Mouse (Mus musculus) neural tube, embryonic 12.5 days (tissue): ENCODE measurements around the gene Cand1. TPM values are rescaled to one million over a fixed set of nuclear protein-coding genes. Genes with fewer than 3 reads are reported as not detected.

Experiments
- ATAC-seq: fragments of 200-750 bp; cut with Nextera tagmentation; 2 replicates; pipeline ENCODE4 v1.8.0; 2017; ENCODE audit warnings: low read depth, mild to moderate bottlenecking, moderate TSS enrichment, moderate library complexity; ENCODE audit not compliant: low FRiP score
- H3K27ac ChIP-seq: fragments of 300-500 bp; sonication (generic); 2 replicates; pipeline ENCODE4 v1.5.1; 2016
- H3K27me3 ChIP-seq: fragments of 300-500 bp; sonication (generic); replicated peaks from 2 replicates; pipeline ENCODE4 v1.6.1; 2016; ENCODE audit warnings: mild to moderate bottlenecking
- H3K36me3 ChIP-seq: fragments of 300-500 bp; sonication (generic); 2 replicates; pipeline ENCODE4 v1.6.1; 2016; ENCODE audit warnings: mild to moderate bottlenecking
- H3K4me1 ChIP-seq: fragments of 300-500 bp; sonication (generic); 2 replicates; pipeline ENCODE4 v1.6.1; 2016
- H3K4me2 ChIP-seq: fragments of 300-500 bp; sonication (generic); replicated peaks from 2 replicates; pipeline ENCODE4 v1.6.1; 2016; ENCODE audit warnings: mild to moderate bottlenecking
- H3K4me3 ChIP-seq: fragments of 300-500 bp; sonication (generic); 2 replicates; pipeline ENCODE4 v1.5.1; 2016
- H3K9ac ChIP-seq: fragments of 300-500 bp; sonication (generic); 2 replicates; pipeline ENCODE4 v1.6.1; 2016; ENCODE audit warnings: mild to moderate bottlenecking
- H3K9me3 ChIP-seq: fragments of 300-500 bp; sonication (generic); 2 replicates; pipeline ENCODE4 v1.6.1; 2016; ENCODE audit warnings: mild to moderate bottlenecking
- WGBS: fragments of 180-500 bp; shearing (Covaris S2); methylation state at CpG from one replicate; pipeline ENCODE4 v1.1.7; 2016; 5-methylcytosine and 5-hydroxymethylcytosine counted together
- polyA plus RNA-seq: library from polyadenylated mRNA; unstranded; fragments of >200 nt; fragmentation: Nextera tagmentation; extraction: Ambion mirVana; gene quantifications from 2 replicates; pipeline ENCODE4 v1.2.1, GENCODE M21; 2016

Gene Cand1
- polyA plus RNA-seq, 1 experiment from 2014 or later: 113 TPM

DNA sequence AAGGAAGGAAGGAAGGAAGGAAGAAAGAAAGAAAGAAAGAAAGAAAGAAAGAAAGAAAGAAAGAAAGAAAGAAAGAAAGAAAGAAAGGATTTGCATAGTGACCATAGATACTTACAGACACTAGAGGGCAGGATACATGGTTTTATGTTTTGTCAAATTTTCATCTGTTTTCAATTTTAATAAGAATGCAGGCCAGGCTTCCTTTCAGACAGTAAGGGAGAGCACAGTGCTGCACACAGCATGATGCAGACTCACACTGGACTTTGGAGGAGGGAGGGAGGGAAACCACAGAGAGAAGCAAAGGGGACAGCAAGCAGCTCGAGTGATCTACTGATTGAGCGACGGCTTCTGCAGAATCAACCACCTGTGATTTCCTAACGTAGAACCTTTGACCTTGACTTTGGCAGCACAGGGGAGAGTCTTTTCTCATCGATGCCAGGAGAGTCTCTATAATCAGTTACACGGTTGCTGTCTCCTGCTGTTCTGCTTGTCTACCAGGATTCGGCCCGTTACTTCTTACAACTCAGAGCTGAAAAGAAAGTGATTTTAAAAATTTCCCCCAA, 78.0 kb downstream of the Cand1 start:
- Histone ChIP-seq H3K27ac (no peak overlapping the region), H3K4me1 (no peaks in the 10 kb centered on the region), H3K27me3 (no peaks in the 10 kb centered on the region), H3K4me2 (no peak overlapping the region), H3K9me3 (peaks cover 12% of the 10 kb centered on the region), H3K36me3 (no peaks in the 10 kb centered on the region), H3K4me3 (no peak overlapping the region), H3K9ac (no peak overlapping the region)
- no peak for ATAC-seq
- 66% methylated on average over 8 of the region's 8 CpGs for WGBS

DNA sequence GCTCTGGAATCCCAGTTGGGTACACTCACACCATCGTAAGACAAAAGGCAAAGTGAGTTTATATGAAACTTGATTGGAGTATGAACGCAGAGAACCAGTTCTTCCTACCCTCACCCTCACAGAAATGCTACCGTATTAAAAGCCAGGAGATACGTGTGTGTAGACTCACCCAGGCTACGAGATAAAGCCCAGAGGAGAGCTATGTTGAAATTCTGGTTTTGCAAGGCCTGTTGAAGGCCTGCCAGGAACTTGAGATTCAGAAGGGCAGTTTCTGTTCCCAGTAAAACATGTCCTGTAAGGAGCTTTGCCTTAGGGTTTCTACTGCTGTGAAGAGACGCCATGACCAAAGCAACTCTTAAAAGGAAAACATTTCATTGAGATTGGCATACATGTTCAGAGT, 79.7 kb downstream of the Cand1 start:
- no peaks in the 10 kb centered on the region for H3K36me3 ChIP-seq
- H3K9me3 ChIP-seq: peaks cover 12% of the 10 kb centered on the region
- H3K27ac ChIP-seq: no peak overlapping the region
- 93% methylated on average over 6 of the region's 6 CpGs for WGBS
- no peak overlapping the region for H3K4me2 ChIP-seq
- no peaks in the 10 kb centered on the region for H3K27me3 ChIP-seq
- ATAC-seq: no peak
- no peak overlapping the region for H3K9ac ChIP-seq
- H3K4me1 ChIP-seq: no peaks in the 10 kb centered on the region
- H3K4me3 ChIP-seq: no peak overlapping the region

DNA sequence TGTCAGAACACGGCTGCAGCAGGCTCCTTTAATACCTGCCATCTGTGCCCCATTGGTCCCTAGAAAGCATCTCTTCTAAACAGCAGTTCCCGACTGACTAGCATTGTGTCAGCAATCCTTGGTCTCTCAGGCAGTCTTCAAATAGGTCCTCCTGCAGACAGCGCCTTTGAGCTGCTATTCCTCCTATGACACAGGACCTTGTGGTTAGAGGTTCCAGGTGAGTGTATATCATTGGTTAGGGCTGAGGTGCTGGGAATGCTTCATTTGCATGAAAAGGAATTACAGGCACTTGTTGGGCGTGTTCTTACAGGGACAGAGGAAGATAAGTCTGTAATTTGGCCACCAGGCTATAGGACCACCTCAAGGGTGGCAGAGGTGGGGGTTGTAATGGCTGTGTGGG, 90.6 kb downstream of the Cand1 start:
- Histone ChIP-seq H3K36me3 (no peaks in the 10 kb centered on the region), H3K4me3 (no peak overlapping the region), H3K27me3 (no peaks in the 10 kb centered on the region), H3K4me1 (no peaks in the 10 kb centered on the region), H3K9me3 (no peaks in the 10 kb centered on the region), H3K9ac (no peak overlapping the region), H3K27ac (no peak overlapping the region), H3K4me2 (no peak overlapping the region)
- WGBS: 77% methylated on average over 4 of the region's 4 CpGs
- no peak for ATAC-seq

Other genes starting within 250 kb of the Cand1 start
- 17.0 and 20.3 TPM in 2 replicates for gene Grip1, start 213.8 kb upstream of the Cand1 start, polyA plus RNA-seq